Mouse (Mus musculus) liver, postnatal 0 days (tissue): ENCODE results near the gene Eva1c. TPM values are rescaled to one million over a fixed set of nuclear protein-coding genes. Genes with fewer than 3 reads are reported as not detected.
A peak's percentile ranks its signal among the peaks of the same experiment; 100 is the strongest.

Experiments used
- ATAC-seq: fragments of 200-750 bp; cut with Nextera tagmentation; 2 replicates; pipeline ENCODE4 v1.8.0; 2017; ENCODE audit warnings: mild to moderate bottlenecking, moderate library complexity
- DNase-seq: peaks from one replicate; pipeline ENCODE4 v3.0.0-alpha.2; 2016
- H3K27ac ChIP-seq: fragments of 300-500 bp; sonication (generic); 2 replicates; pipeline ENCODE4 v1.5.1; 2014; ENCODE audit warnings: antibody characterized with exemption, moderate library complexity, mild to moderate bottlenecking, low read depth
- H3K27me3 ChIP-seq: fragments of 300-500 bp; sonication (generic); 2 replicates; pipeline ENCODE4 v1.6.1; 2014; ENCODE audit warnings: low read length, control low read depth, mixed read lengths; ENCODE audit not compliant: insufficient read depth
- H3K36me3 ChIP-seq: fragments of 300-500 bp; sonication (generic); replicated peaks from 2 replicates; pipeline ENCODE4 v1.6.1; 2014; ENCODE audit warnings: mild to moderate bottlenecking, control low read depth, low read length, moderate library complexity, mixed read lengths; ENCODE audit not compliant: insufficient read depth
- H3K4me1 ChIP-seq: fragments of 300-500 bp; sonication (generic); 2 replicates; pipeline ENCODE4 v1.6.1; 2014; ENCODE audit warnings: antibody characterized with exemption, mild to moderate bottlenecking, control low read depth; ENCODE audit not compliant: insufficient read depth
- H3K4me2 ChIP-seq: fragments of 300-500 bp; sonication (generic); 2 replicates; pipeline ENCODE4 v1.6.1; 2014; ENCODE audit warnings: low read depth, mild to moderate bottlenecking, low read length, moderate library complexity, mixed read lengths
- H3K4me3 ChIP-seq: fragments of 300-500 bp; sonication (generic); 2 replicates; pipeline ENCODE4 v1.5.1; 2014; ENCODE audit warnings: low read depth, low read length
- H3K9ac ChIP-seq: fragments of 300-500 bp; sonication (generic); replicated peaks from 2 replicates; pipeline ENCODE4 v1.6.1; 2014; ENCODE audit warnings: mild to moderate bottlenecking, moderate library complexity
- H3K9me3 ChIP-seq: fragments of 300-500 bp; sonication (generic); 2 replicates; pipeline ENCODE4 v1.6.1; 2016; ENCODE audit warnings: mild to moderate bottlenecking, control low read depth, low read length, mixed read lengths
- CTCF ChIP-seq: sonication (generic); IDR thresholded peaks from 2 replicates; pipeline ENCODE4 v1.5.1; 2016; ENCODE audit warnings: antibody characterized with exemption, low read depth
- EP300 ChIP-seq: IDR thresholded peaks from 2 replicates; pipeline ENCODE4 v1.6.1; 2016; ENCODE audit warnings: antibody characterized with exemption, low read depth, mild to moderate bottlenecking
- WGBS: fragments of 180-500 bp; shearing (Covaris S2); extraction: QIAGEN DNeasy Blood & Tissue Kit; methylation state at CpG from one replicate; pipeline ENCODE4 v1.1.7; 2014; ENCODE audit not compliant: insufficient replicate concordance; 5-methylcytosine and 5-hydroxymethylcytosine counted together
- polyA plus RNA-seq: library from polyadenylated mRNA; unstranded; fragments of >200 nt; fragmentation: Nextera tagmentation; extraction: Ambion mirVana; gene quantifications from 2 replicates; pipeline ENCODE4 v1.2.1, GENCODE M21; 2015

The Eva1c gene
- polyA plus RNA-seq, 1 experiment from 2014 or later = 1.1 TPM

GRCm38 (mm10) chr16:90829894-90830685, 3.6 kb downstream of the Eva1c start:
- Histone ChIP-seq H3K4me3 (peak overlapping the region; percentile 55), H3K27ac (peak overlapping the region; percentile 82), H3K4me1 (peaks cover 24% of the 10 kb centered on the region), H3K4me2 (peak overlapping the region; percentile 97), H3K9ac (peak overlapping the region; percentile 66), H3K27me3 (peaks cover 48% of the 10 kb centered on the region), H3K36me3 (no peaks in the 10 kb centered on the region), H3K9me3 (no peaks in the 10 kb centered on the region)
- DNase-seq (peak; percentile 89), ATAC-seq (peak; percentile 93)
- TF ChIP-seq CTCF = peak; percentile 57
- peak; percentile 56; the same call in 1 of the 2 replicates for TF ChIP-seq EP300
- under 1% methylated on average over 41 of the region's 45 CpGs for WGBS

- peaks cover 46% of the 10 kb centered on the region for H3K27me3 ChIP-seq
- under 1% methylated on average over 58 of the region's 67 CpGs for WGBS
Measured at GRCm38 (mm10) chr16:90830686-90831439, 4.3 kb downstream of the Eva1c start.

GRCm38 (mm10) chr16:90831676-90832075, 5.2 kb downstream of the Eva1c start:
- DNase-seq = no peak
- no peak overlapping the region for H3K27ac ChIP-seq
- peak overlapping the region; percentile 97 for H3K4me2 ChIP-seq
- peaks cover 24% of the 10 kb centered on the region for H3K4me1 ChIP-seq
- no peaks in the 10 kb centered on the region for H3K36me3 ChIP-seq
- ATAC-seq = no peak
- no peaks in the 10 kb centered on the region for H3K9me3 ChIP-seq
- no peak for TF ChIP-seq CTCF
- no peak for TF ChIP-seq EP300
- WGBS = 24% methylated on average over 15 of the region's 15 CpGs
- peak overlapping the region; percentile 55 for H3K4me3 ChIP-seq
- H3K9ac ChIP-seq = peak overlapping the region; percentile 66; the same call in 1 of the 2 replicates
- H3K27me3 ChIP-seq = peaks cover 46% of the 10 kb centered on the region

More at GRCm38 (mm10) chr16:90830686-90831439, 4.3 kb downstream of the Eva1c start:
- peak overlapping the region; percentile 66 for H3K9ac ChIP-seq
- peak overlapping the region; percentile 97 for H3K4me2 ChIP-seq
- peak overlapping the region; percentile 55 for H3K4me3 ChIP-seq
- peaks cover 24% of the 10 kb centered on the region for H3K4me1 ChIP-seq
- H3K27ac ChIP-seq = peak overlapping the region; percentile 82
- no peaks in the 10 kb centered on the region for H3K9me3 ChIP-seq
- ATAC-seq (peak; percentile 72), DNase-seq (peak; percentile 82)
- no peaks in the 10 kb centered on the region for H3K36me3 ChIP-seq
- TF ChIP-seq CTCF (no peak), EP300 (no peak)

- WGBS = 55% methylated on average over 6 of the region's 6 CpGs
- no peak overlapping the region for H3K27ac ChIP-seq
- H3K9me3 ChIP-seq = no peaks in the 10 kb centered on the region
- no peak for DNase-seq
- H3K9ac ChIP-seq = no peak overlapping the region
- H3K4me2 ChIP-seq = no peak overlapping the region
- H3K4me3 ChIP-seq = no peak overlapping the region
- TF ChIP-seq CTCF (no peak), EP300 (no peak)
- ATAC-seq = no peak
- no peaks in the 10 kb centered on the region for H3K36me3 ChIP-seq
- peaks cover 46% of the 10 kb centered on the region for H3K27me3 ChIP-seq
- peaks cover 24% of the 10 kb centered on the region for H3K4me1 ChIP-seq
Measured at GRCm38 (mm10) chr16:90832495-90832894, 6.0 kb downstream of the Eva1c start.

- ATAC-seq = no peak
- no peaks in the 10 kb centered on the region for H3K36me3 ChIP-seq
- peaks cover 46% of the 10 kb centered on the region for H3K27me3 ChIP-seq
- no peak overlapping the region for H3K27ac ChIP-seq
- no peak overlapping the region for H3K9ac ChIP-seq
- H3K4me3 ChIP-seq = no peak overlapping the region
- H3K4me1 ChIP-seq = peaks cover 24% of the 10 kb centered on the region
- DNase-seq = no peak
- TF ChIP-seq EP300 (no peak), CTCF (no peak)
- H3K4me2 ChIP-seq = no peak overlapping the region
- WGBS = 51% methylated on average over 9 of the region's 9 CpGs
- no peaks in the 10 kb centered on the region for H3K9me3 ChIP-seq
Measured at GRCm38 (mm10) chr16:90833041-90833791, 6.7 kb downstream of the Eva1c start.

- Histone ChIP-seq H3K27ac (no peak overlapping the region), H3K9me3 (no peaks in the 10 kb centered on the region), H3K27me3 (peaks cover 21% of the 10 kb centered on the region), H3K4me2 (no peak overlapping the region), H3K36me3 (no peaks in the 10 kb centered on the region), H3K4me1 (no peaks in the 10 kb centered on the region), H3K9ac (no peak overlapping the region), H3K4me3 (no peak overlapping the region)
- DNase-seq (no peak), ATAC-seq (no peak)
- TF ChIP-seq EP300 (no peak), CTCF (no peak)
- WGBS = 58% methylated on average over 8 of the region's 8 CpGs
Measured at GRCm38 (mm10) chr16:90837431-90837830, 10.9 kb downstream of the Eva1c start.
